Mouse (Mus musculus): ENCODE measurements at regions not wholly inside any gene's neighbourhood (a gene's known extent, or its start where the extent isn't known, plus 50 kb on each side); places are given as distances from the start of the nearest gene placed in this dataset.

DNA sequence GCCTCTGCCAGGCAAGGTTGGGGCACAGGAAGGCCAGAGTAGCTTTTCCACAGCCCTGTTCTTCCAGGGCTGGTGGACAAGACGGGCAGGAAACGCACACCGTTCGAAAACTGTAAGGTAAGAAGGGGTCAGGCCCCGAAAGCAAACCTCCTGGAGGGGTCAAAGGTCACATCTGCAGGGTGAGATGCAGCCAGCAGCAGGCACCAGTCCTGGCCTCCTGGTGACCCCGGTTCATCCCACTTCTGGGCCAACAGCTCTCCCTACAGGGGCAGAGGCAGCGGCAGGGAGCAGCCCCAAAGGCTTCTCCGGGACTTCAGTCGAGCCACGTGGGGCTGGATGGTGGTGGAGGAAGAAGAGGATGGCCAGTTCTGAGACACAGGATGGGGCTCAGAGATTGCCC lies 98.3 kb downstream of the Rplp1 start:
- DNase-seq, result no peak

DNA sequence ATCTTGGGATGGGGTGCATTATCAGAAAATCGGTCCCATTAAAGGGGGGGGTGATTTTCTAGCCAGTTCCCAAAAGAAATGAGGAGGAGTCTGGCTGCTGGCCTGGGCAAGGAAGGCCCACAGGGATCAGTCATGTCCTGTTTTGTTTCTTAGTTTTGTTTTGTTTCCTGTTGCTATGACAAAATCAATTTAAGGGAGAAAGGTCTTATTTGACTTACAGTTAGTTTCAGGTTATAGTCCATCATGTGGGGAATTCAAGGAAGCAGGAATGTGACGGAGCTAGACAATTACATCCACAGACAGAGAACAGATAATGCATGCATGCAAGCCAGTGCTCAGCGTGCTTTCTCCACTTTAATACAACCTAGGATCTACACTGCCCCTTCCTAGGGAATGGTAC lies 101.1 kb downstream of the Rplp1 start:
- no peak for DNase-seq

DNA sequence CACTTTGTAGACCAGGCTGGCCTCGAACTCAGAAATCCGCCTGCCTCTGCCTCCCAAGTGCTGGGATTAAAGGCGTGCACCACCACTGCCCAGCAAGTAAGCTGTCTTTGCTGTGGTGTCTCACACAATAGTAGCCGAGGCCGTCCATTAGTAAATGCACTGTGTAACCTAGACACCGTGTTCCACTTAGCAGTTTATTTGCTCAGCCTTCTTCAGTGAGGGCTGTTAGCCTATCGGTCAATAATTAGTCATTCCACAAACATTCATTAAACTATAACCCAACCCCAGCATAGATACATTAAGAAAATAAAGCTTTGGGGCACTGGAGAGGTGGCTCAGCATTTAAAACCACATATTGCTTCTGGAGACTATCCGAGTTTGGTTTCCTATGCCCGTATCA lies 102.0 kb downstream of the Rplp1 start:
- no peak for DNase-seq

DNA sequence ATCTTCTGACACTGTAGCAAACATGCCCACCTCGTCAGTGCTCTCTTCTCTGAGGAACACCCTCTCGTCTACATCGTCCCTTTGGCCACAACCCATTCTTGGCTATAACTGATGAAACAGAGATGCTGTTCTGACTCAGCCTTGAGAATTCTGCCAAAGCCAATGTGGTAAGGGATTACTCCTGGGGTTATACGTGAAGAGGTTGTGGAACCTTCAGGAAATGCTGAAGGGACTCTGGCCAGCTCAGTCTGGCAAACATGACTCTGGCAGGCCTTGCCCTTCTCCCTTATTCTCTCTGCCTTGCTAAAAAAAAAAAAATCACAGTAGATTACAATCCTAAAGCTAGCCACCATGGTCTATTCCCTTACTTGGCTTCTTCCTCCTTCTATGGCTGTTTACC lies 103.9 kb downstream of the Rplp1 start:
- peak; percentile 38 to 52 for DNase-seq

DNA sequence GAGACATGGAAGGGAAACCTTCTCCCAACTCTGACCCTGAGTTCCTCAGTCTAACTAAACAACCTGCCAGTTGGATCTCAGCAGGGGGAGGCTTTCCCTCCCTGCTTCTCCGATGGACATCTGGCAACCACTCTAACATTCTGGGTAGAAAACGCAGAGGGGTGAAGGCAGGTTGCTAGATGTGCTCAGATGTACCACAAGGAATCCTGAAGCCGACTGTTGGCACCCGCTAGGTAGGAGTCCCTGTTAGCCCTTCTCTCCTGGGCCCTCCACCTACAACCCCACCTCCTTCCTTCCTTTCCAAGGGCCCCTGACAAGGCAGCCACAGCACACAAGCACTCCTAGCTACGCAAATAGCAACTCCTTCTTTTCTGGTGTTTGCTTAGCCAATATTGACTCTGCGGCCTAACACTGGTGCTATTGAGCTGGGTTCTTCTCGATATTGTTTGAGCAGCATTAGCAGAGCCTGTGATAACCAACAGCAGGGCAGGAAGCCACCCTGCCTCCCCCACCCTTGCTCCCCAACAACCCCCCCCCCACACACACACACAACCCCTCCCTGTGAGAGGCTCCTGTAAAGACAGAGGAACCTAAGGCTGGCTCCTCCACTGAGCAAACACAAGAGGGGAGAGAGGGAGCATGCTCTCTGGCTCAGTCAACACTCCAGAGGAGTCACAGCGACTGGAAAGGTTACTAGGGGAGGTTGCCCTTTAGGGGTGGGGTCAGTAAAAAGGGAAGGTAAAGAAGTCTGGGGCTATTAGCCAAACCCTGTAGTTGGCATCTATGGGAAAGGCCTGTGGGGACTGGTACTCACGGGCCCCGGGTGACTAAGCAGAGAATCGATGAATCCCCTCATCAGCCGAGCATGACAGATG lies 105.8 kb downstream of the Rplp1 start:
- DNase-seq, result peak in 1 of 2 experiments; percentile 34

DNA sequence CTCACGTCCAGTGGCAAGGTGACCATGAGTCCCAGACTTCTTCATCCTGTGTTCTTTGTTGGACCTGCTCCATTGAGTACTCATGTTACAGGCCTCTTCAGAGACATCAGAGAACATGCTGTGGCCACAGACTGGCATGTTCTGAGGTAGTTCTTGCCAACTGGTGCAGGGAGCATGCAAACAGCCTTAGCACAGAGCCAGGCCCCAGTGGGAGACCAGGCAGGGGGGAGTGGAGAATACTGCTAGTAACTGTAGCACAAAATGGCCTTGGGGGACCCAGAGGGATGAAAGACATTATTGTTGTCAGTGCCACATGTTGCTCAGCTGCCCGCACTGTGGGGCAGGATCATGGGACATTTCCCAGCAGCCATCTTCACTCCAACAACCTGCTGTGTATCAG lies 108.4 kb downstream of the Rplp1 start:
- peak; percentile 57 to 77 for DNase-seq

DNA sequence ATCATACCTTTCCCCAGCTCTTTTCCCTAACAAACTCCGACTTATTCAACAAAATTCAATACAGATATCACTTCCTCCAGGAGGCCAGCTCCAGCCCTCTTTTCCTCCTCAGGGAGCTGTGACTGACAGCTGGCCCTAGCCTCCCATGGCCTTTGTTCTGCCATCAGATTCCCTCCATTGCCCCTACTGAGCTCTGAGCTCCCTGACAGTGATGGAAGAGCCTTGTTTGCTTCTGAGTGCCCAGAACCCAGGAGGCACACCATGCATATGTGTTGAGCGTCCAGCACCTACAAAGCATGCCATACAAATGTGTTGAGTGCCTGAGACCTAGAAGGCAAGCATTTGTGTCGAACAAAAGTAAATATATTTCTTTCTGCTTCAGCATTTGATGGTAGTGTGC lies 110.8 kb downstream of the Rplp1 start:
- no peak for DNase-seq

DNA sequence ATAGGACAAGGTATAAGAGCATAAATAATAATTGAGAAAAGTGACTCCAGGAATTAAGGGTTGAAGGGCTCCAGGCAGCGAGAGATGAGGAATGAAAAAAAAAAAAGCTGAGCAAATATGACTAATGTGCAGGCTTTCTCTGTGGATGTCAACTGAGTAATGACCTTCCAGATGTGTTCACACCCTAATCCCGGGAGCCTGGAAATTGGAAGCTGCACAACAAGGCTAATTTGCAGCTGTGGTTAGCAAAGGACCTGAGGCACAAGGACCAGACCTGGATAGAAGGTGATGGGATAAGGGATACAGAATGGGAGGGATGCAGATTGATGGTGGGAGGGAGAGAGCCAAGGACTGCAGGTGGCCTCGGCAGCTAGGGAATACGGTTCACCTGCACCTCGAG lies 111.6 kb downstream of the Rplp1 start:
- no peak for DNase-seq

DNA sequence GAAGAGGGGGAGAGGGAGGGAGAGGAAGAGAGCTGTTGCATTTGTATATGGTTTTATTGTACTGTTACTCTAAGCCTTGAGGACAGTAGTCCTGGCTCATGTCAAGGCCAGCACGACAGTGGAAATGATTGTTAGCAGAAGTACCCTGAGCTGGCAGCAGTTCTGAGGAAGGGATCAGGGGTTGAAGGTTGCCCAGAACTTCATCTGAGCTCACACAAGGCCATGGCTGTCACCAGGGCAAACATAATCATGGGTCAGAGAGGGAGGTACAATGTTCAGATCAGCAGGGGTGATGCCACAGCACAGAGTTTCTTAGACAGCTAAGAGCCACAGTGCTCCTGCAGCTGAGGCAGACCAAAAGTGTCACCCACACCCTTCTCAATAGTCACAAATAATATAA lies 114.8 kb downstream of the Rplp1 start:
- DNase-seq, result no peak

DNA sequence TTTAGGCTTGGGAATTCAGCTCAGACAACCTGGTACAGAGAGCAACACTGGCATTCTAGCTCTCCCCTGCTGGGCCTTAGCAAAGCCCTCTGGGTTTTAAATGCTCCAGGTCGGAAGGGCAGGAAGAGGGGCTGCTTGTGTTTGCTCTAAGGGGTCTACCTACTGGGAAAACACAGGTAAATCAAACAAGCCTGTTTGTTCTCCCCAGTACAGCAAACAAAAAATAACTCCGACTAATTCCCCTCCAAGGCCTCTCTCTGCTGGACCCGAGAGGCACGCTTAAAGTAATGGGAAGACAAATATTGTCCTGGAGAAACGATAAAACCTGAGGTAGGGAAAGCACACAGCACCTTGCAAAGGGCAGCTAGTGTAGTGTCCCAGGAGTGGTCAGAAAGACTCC lies 118.4 kb downstream of the Rplp1 start:
- no peak for DNase-seq

DNA sequence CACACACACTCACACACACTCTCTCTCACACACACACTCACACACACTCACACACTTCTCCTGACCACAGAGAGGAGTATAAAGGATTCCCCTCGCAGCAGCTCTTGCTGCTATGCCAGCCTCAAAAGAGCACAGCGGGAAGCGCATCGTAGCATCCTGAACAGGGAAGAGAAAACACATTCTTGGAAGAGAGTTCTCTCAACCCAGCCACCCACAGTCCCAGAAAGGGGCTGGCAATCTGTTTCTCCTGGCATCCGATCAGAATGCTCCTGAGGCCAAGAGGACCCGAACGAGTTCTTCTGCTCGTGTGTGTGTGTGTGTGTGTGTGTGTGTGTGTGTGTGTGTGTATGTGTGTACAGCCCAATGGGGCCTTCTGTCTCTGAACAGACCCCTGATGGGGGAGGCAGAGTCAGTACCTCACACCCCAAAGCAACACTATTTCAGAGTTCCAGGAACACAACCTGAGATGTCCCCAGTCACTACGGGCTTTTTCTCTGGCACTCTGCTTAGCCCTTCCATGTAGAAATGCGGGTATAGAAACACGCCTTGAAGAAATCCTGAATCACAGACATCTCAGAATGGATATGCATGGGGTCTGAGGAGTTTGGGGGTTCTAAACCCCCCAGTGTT lies 122.8 kb downstream of the Rplp1 start:
- peak; percentile 96 to 97 for DNase-seq

DNA sequence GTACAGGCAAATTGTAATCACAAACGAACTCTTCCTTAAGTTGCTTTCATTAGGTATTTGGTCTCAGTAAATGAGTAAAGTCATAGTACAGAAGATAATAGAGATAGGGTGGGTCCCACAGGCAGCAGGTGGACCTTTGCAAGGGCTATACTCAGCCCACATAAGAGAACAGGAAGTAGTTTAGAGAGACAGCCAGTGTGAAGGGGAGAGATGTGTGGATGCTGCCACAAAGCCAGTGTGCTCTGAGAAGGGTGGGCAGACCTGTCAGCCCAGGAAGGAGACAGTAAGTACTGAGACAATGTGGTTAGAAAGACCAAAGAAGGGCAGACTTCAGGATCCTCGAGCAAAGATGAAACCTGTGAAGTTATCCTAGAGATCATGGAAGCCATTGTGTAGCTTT lies 123.5 kb downstream of the Rplp1 start:
- DNase-seq, result no peak

DNA sequence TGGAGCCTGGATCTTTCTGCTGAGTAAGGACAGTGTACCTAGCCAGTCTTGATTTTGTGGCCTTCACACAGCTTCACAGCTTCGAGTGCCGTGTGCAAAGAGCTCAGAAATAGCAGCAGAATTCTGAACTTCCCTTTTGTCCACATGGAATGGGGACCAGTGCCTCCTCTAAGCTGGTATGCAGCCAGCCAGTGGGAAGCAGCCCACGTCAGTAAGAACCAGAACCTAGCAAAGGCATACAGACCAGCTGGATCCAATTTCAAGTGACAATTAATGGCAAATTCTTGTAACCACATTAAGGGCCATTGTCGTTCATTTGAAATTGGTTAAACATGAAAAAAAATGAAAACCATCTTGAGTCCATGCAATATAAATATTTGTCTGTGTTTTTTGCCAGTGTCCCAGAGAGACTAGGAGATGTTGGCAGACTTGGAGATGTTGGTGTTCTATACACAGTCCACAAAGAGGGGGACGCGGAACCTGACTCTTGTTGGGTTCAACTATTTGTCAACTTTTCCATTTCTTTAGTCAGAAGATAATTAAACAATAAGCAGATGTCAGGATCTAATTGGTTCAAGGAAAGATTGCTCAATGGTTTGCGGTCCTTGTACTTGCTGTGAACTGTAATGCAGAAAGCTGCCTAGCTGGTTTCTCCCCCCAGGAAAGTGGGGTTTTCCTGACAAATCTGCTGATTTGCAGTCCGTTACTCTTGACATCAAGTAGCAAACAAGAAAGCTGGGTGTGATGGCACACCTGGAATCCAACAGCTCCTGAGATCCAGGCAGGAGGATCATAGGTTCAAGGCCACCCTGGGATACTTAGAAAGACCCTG lies 125.1 kb downstream of the Rplp1 start:
- DNase-seq, result no peak

DNA sequence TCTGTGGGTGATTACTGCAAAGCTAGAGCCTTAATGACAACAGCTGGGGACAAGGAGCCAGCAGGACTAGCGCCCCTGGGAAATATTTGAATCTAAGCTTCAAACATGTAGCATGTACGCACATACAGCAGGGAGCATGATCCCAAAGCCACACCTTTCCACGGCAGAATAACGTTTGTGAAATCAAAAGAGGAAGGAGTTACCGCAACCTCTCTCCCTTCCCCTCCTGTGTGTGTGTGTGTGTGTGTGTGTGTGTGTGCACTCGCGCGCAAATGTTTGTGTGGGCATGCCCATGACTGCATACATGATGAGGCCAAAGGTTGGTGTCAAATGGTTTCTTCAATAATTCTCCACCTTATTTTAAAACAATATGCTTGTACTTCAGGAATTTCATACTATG lies 132.9 kb downstream of the Rplp1 start:
- DNase-seq, result no peak

DNA sequence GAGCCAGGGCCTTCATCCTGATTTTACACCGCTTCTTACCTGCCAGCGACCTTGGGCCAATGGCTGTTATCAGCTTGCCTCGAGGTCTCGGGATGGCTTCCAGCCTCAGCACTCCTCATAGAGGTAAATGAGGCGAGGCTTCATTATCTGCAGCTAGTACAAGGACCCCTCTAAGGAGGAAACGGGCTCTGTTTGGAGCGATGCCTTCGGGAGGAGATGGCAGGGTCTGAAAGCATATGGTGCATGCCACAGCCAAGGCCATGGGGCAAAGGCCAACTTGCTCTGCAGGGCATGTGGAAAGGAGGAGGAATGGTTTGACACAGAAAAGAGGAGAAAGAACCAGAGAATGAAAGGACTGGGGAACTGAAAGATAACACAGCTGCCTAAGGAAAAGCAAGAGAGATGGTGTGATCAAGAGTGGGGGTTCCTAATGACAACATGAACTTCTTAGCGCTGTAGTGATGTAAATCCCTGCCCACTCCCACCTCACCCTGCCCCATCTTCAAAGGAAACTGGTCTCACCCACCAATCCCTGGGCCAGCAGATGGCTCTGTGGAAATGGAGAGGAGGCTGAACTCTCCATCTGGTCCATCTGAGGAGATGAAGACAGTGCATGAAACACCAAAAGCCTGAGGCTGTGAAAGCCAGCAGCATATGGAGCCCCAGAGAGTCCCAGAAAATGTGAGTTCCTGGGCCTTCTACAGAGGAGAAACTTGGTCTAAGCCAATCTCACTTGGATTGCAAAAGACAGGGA lies 134.0 kb downstream of the Rplp1 start:
- DNase-seq, result peak; percentile 90 to 95

DNA sequence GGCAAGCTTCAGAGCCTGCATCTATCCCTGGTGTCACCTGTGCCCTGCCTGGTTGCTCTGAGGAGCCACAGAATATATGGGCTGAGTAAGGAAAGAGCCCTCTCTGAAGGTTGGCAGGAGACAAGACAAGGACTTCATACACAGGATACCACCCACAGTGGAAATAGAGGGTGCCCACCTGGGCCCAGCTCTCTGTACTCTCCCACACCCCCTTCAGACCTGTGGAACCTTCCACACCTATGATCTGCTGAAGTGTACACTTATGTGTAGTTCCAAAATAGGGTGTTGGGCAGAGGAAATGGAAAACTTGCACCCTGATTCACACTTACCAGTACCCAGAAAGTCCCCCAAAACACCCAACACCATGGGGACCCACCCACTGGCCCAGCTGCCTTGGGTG lies 135.2 kb downstream of the Rplp1 start:
- no peak for DNase-seq

DNA sequence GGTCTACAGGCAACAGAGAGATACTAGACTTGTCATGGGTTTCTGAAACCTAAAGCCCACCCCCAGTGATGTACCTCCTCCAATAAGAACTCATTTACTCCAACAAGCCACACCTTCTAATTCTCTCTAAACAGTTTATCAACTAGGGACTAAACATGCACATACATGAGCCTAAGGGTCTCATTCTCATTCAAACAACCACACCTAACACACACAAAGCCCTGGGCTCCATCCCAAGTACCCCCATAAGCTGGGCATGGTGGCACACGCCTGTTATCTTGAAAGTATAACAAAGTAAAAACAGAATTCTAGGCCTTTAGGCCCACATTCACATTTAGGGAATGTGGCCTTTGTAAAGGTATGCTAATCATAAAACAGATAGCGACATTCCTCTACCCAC lies 137.9 kb downstream of the Rplp1 start:
- DNase-seq, result no peak

DNA sequence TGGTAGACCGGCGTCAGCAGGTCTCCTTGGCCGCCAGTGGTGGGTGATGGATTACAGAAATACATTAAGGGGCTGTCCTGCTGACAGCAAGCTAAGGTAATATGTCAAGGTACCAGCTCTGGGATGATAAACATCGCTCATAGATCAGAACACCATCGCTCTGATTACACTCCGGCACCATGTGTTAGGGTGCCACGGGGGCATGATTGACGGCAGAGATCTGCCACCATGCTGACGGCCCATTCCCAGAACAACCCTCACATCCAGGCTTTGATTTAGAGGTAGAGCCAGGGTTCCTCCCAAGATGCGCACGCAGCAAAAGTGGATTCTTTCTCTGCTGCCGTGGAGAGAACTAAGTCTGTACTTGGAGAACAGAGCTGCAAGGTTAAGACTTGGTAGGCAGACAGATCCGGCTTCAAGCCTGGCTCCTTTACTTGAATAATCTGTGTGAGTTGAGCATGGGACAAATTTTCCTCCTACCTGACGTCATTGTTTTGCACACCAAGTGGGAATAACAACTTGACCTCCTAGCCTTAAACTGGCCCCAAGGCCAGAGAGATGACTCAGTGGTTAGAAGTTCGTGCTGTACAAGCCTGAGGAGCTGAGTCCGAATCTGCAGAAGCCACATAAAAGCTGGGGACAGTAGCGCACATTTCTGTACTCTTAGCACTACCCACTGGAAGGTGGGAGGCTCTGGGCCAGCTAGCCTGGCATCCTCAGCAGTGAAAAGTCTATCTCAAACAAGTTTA lies 144.0 kb downstream of the Rplp1 start:
- DNase-seq, result no peak

DNA sequence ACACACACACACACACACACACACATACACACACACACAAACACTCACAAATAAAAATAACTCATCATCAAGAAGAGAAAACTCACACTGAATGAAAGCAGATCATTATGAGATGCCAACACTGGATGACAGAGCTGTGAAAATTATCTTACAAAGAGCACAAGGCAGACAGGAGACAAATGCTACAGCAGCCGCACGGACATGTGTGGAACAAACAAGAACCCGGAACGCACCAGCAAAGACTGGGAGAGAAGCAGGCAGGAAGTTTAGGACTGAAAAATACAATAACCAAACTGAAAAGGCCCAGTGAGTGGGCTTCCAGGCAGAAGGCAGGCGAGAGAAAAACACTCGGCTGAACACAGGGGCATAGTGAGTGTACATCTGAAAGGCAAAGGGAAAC lies 148.2 kb downstream of the Rplp1 start:
- no peak for DNase-seq

DNA sequence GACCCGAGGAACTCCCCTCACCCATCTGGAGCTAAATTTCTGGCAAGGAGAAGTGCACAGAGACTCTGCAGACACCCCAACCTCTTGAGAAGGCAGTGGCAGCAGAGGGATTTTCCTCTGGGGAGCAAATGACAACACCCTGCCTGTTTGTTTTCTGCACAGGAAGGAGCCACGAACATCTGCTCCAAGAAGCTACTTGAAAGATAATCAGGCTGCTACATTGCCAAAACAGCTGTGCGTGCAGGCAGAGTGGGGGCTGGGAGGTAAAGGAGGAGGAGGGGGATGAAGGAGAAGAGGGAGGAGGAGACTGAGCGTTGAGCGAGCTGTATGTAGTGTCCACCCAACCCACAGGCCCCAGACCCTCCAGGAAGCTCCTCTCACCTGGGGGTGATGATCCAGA lies 149.0 kb downstream of the Rplp1 start:
- DNase-seq, result no peak

DNA sequence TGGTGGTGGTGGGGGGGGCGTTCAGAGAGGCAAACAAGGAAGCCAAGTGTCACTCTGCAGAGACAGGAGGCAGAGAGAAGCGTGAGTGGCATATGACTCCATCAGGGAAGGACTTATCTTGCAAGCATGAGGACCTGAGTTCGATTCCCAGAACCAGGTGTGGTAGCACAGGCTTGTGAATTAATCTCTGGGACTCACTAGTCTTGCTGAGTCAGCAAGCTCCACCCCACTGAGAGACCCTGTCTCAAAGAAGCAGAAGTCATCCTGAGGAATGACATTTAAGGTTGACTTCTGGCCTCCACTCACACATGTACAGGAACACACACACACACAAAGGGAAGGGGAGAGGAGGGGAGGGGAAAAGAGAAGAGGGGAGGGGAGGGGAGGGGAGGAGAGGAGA lies 156.5 kb downstream of the Rplp1 start:
- DNase-seq, result no peak

DNA sequence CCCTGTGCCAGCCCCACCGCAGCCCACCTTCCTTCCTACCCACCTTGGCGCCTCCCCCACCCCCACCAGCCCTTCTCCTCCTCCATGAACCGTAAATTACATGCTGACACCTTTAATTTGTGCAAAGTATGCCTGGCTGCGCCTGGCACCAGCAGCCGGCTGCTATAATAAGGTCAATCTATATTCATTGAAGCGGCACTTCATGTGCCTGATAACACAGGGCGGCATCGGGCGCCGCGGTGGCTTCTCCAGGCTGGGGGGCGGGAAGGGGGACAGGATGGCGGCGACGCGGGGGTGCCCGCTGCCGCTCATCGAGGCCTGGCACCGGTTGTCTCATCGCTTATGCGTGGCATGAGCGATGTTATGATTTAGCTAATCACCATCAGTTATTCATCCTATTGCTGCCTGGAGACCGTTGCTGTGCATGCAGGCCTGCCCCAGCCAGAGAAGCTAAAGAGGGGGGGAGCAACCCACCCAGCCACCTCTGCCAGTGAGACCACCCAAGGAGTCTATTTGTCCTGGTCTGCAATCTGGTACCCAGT lies 157.5 kb downstream of the Rplp1 start:
- peak; percentile 82 to 91 for DNase-seq

Data from cerebellum, postnatal 10 days (tissue).